Mouse (Mus musculus) embryonic facial prominence, embryonic 11.5 days (tissue): ENCODE data around the gene 9430007A20Rik. TPM values are rescaled to one million over a fixed set of nuclear protein-coding genes. Genes with fewer than 3 reads are reported as not detected.
"Not testable (repeated sequence)": the region's sequence is repeated elsewhere in the genome, so short reads cannot be mapped to it uniquely, and the experiment has no call there.

Source experiments
- ATAC-seq: fragments of 200-750 bp; cut with Nextera tagmentation; replicated peaks from 2 replicates; pipeline ENCODE4 v1.8.0; 2017; ENCODE audit warnings: low read depth; ENCODE audit not compliant: insufficient number of reproducible peaks, low FRiP score, low TSS enrichment
- DNase-seq: peaks from one replicate; pipeline ENCODE4 v3.0.0-alpha.2; 2015; ENCODE audit warnings: low spot score
- H3K27ac ChIP-seq: fragments of 300-500 bp; sonication (generic); replicated peaks from 2 replicates; pipeline ENCODE4 v1.5.1; 2014; ENCODE audit warnings: mild to moderate bottlenecking, low read depth, low read length, control low read depth
- H3K27me3 ChIP-seq: fragments of 300-500 bp; sonication (generic); 2 replicates; pipeline ENCODE4 v1.6.1; 2014; ENCODE audit warnings: mild to moderate bottlenecking, low read length, moderate library complexity, mixed read lengths; ENCODE audit not compliant: control insufficient read depth, insufficient read depth
- H3K36me3 ChIP-seq: fragments of 300-500 bp; sonication (generic); replicated peaks from 2 replicates; pipeline ENCODE4 v1.6.1; 2014; ENCODE audit warnings: low read depth, mild to moderate bottlenecking, low read length, moderate library complexity, mixed read lengths; ENCODE audit not compliant: control insufficient read depth, insufficient read depth
- H3K4me1 ChIP-seq: fragments of 300-500 bp; sonication (generic); 2 replicates; pipeline ENCODE4 v1.6.1; 2014; ENCODE audit warnings: low read length, mixed read lengths; ENCODE audit not compliant: control insufficient read depth, insufficient read depth
- H3K4me2 ChIP-seq: fragments of 300-500 bp; sonication (generic); 2 replicates; pipeline ENCODE4 v1.6.1; 2014; ENCODE audit warnings: low read depth, mild to moderate bottlenecking, control low read depth, low read length, moderate library complexity
- H3K4me3 ChIP-seq: fragments of 300-500 bp; sonication (generic); 2 replicates; pipeline ENCODE4 v1.5.1; 2014; ENCODE audit warnings: low read depth, low read length, control low read depth
- H3K9ac ChIP-seq: fragments of 300-500 bp; sonication (generic); replicated peaks from 2 replicates; pipeline ENCODE4 v1.6.1; 2014; ENCODE audit warnings: mild to moderate bottlenecking, control low read depth, low read length
- H3K9me3 ChIP-seq: fragments of 300-500 bp; sonication (generic); replicated peaks from 2 replicates; pipeline ENCODE4 v1.6.1; 2016; ENCODE audit warnings: mild to moderate bottlenecking, low read length, inconsistent platforms, mixed read lengths; ENCODE audit not compliant: control insufficient read depth
- WGBS: fragments of 180-500 bp; shearing (Covaris S2); extraction: QIAGEN DNeasy Blood & Tissue Kit; methylation state at CpG from one replicate; pipeline ENCODE4 v1.1.7; 2014; 5-methylcytosine and 5-hydroxymethylcytosine counted together
- polyA plus RNA-seq: library from polyadenylated mRNA; unstranded; fragments of >200 nt; fragmentation: Nextera tagmentation; extraction: Ambion mirVana; gene quantifications from 2 replicates; pipeline ENCODE4 v1.2.1, GENCODE M21; 2014

The 9430007A20Rik gene
- polyA plus RNA-seq = not detected in 2 replicates

DNA sequence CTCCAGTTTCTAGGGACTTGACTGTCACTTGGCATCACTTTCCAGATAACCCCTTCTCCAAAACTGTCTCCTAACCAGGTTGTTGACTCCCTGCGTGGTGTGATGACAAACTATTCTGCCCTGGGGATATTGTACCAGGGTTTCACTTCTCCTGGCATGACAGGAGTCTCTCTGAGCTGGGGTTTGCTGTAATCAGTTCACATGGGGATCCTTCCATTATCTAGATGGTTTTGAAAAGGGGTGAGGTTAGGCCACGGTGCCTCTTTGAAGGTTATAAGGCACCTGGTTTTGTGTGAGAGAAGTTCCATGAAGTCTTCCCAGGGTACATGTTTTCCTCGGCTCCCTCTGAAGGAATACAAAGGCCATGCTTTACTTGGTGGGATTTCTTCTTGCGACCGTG, at the start of gene 9430007A20Rik:
Gene 9430007A20Rik, plus strand, starts transcription at position 301 of the 400 bp plus-strand sequence.
- Histone ChIP-seq H3K4me3 (no peak within 1 kb of the TSS), H3K4me2 (no peak within 1 kb of the TSS), H3K4me1 (no peaks in the 10 kb centered on the region), H3K9me3 (0 out of 2 replicates have a peak, but pooled peaks cover 2% of the 10 kb centered on the region), H3K36me3 (no peaks in the 10 kb centered on the region), H3K27ac (no peak within 1 kb of the TSS), H3K27me3 (no peaks in the 10 kb centered on the region), H3K9ac (no peak within 1 kb of the TSS)
- no peak for ATAC-seq
- no peak for DNase-seq
- WGBS = 85% methylated on average over 5 of the region's 5 CpGs

DNA sequence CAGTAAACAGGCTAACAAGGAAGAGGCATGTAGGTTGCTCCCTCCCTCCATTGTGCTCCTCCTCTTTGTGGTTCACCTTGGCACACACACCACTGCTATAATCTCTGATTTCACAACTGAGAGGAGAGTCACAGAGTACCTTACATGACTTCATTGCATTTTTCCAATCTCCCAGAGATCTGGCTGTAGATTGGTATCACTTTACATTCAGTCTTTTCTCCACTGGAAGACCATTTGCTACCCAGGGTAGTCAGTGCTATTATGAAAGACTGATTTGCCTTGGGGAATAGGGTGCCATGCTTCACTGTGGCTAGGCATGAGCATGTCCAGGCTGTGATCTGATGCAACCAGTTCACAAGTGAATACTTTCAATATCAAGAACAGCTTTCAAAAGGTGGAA, 26.3 kb upstream of the 9430007A20Rik start:
- H3K4me2 ChIP-seq = no peak overlapping the region
- no peak for ATAC-seq
- no peak overlapping the region for H3K9ac ChIP-seq
- H3K9me3 ChIP-seq = no peaks in the 10 kb centered on the region
- no peak overlapping the region for H3K27ac ChIP-seq
- no peaks in the 10 kb centered on the region for H3K36me3 ChIP-seq
- H3K4me1 ChIP-seq = no peaks in the 10 kb centered on the region
- no peak overlapping the region for H3K4me3 ChIP-seq
- H3K27me3 ChIP-seq = no peaks in the 10 kb centered on the region
- DNase-seq = no peak

DNA sequence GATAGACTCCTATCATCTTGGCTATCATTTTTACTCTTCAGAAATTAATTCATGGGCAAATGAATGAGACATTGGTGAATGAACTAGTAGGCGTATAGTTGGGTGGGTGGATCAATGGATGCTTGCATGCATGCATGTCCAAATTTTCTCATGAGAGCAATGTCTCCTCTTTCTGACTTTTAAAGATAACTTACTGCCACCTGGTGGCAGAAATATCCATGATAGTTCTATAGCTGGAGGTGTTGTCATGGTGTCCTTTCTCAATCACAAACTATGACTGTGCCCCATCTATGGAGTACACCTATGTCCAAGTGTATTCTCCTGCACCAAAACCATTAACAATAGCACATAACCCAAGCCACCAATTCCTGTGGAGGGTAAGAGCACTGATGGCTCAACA, 13.1 kb upstream of the 9430007A20Rik start:
- Histone ChIP-seq H3K4me3 (no peak overlapping the region), H3K4me1 (no peaks in the 10 kb centered on the region), H3K36me3 (no peaks in the 10 kb centered on the region), H3K9ac (no peak overlapping the region), H3K27ac (no peak overlapping the region), H3K9me3 (no peaks in the 10 kb centered on the region; the same call in 1 of the 2 replicates), H3K4me2 (no peak overlapping the region), H3K27me3 (no peaks in the 10 kb centered on the region)
- DNase-seq = no peak
- ATAC-seq = no peak
- WGBS = 81% methylated on average over 1 of the region's 1 CpGs

DNA sequence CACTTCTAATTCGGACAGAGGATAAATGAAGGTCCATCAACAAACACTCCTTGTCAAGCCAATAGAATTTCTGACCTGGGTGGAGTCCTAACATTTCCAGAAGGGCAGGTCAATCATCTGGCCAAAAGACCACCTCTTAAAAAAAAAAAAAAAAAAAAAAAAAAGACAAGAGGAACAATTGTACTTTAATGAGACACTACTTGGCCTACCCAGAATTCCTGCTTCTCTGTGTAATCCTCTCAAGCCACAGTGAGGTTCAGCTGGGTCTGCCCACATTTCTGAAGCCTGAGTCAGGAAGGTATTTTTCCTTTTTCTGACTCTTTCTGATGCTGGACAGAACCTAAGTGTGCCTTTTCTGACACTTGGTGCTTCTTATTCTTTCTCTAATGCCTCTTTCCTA, 25.1 kb downstream of the 9430007A20Rik start:
- no peak overlapping the region for H3K4me3 ChIP-seq
- WGBS = 76% methylated on average over 1 of the region's 1 CpGs
- H3K4me1 ChIP-seq = no peaks in the 10 kb centered on the region
- no peak overlapping the region for H3K4me2 ChIP-seq
- H3K27ac ChIP-seq = no peak overlapping the region
- DNase-seq (no peak), ATAC-seq (no peak)
- H3K36me3 ChIP-seq = no peaks in the 10 kb centered on the region
- H3K9ac ChIP-seq = no peak overlapping the region
- H3K27me3 ChIP-seq = no peaks in the 10 kb centered on the region
- no peaks in the 10 kb centered on the region for H3K9me3 ChIP-seq

DNA sequence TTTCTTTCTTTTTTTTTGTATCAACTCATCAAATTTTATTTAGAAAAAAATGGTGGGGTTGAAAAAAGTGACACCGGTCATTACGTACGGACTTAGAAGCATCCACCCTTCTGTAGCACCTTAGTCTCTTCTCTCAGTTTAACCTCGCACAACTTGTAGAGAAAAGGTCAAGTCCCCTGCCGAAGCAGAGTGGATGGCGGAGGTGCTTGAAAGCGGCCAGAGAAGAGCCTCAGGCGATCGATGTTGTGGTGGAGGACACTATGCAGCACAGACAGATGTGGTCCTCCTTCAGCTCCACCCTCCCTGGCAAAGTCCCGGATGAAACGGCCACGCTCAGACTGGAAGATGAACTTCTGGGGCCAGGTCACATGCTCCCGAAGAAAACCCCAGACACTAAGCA, 25.7 kb downstream of the 9430007A20Rik start:
- not testable (repeated sequence) for H3K4me2 ChIP-seq, H3K4me1 ChIP-seq, H3K4me3 ChIP-seq, H3K9ac ChIP-seq, ATAC-seq, H3K36me3 ChIP-seq, H3K27ac ChIP-seq, H3K9me3 ChIP-seq, DNase-seq, H3K27me3 ChIP-seq
- 90% methylated on average over 13 of the region's 13 CpGs for WGBS

DNA sequence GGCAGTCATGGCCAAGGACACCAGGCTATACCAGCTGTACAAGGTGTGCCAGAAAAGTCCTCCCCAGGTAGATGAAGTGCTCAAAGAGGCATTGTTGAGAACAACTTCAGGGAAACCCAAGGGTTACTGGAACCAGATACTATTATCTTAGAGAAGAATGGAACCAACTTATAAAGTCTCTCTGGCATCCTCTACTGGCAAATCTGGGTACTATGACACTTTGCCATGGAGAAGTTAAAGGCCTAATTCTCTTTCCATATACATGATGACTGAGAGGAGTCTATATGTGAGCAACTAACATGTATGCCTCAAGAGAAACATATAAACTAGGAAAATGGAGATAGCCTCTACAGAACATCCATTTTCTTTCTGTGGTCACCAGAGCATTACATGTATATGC, 31.5 kb downstream of the 9430007A20Rik start:
- H3K4me1 ChIP-seq = no peaks in the 10 kb centered on the region
- H3K4me3 ChIP-seq = no peak overlapping the region
- DNase-seq (no peak), ATAC-seq (no peak)
- H3K27me3 ChIP-seq = no peaks in the 10 kb centered on the region
- no peaks in the 10 kb centered on the region for H3K9me3 ChIP-seq
- H3K4me2 ChIP-seq = no peak overlapping the region
- H3K36me3 ChIP-seq = no peaks in the 10 kb centered on the region
- no peak overlapping the region for H3K9ac ChIP-seq
- H3K27ac ChIP-seq = no peak overlapping the region

DNA sequence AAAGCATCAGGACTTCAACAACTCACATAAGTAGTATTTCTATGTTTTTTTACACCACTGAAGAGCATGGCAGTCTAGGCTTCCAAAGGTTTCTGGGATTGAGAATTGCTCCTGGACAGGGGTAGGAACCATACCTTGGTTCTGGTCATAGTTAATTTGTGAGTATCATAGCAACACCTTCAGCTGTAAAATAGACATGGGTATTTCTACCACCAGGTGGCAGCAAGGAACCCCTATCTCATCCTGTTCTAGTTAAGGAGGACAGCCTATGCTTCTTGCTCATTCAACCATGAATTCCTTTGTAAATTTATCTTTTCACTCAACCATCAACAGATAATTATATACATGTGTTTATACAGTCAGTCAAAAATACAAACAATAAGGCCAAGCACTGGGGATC, 40.2 kb downstream of the 9430007A20Rik start:
- no peak overlapping the region for H3K4me3 ChIP-seq

DNA sequence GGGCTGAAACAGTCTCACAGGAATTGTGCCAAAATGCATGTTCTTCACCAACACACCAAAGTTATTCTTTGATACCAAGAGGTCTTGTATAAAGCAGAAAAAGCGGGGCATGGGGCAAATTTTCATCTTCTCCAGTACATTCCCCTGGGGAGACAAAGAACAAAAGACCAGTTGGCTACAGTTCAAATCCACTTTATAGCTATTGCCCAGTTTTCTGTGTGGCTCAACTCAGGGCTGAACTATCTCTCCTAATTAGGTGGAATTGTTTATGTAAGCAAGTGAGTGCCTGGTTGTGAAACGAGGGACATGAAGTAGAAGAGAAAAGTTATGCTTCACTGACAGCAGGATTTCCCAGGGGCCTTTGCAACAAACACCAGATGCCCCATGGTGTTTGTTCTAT, 41.6 kb downstream of the 9430007A20Rik start:
- Histone ChIP-seq H3K27me3 (no peaks in the 10 kb centered on the region), H3K9ac (no peak overlapping the region), H3K4me2 (no peak overlapping the region), H3K27ac (no peak overlapping the region), H3K36me3 (no peaks in the 10 kb centered on the region), H3K9me3 (no peaks in the 10 kb centered on the region), H3K4me3 (no peak overlapping the region), H3K4me1 (no peaks in the 10 kb centered on the region)
- ATAC-seq (no peak), DNase-seq (no peak)
- WGBS = 59% methylated on average over 2 of the region's 2 CpGs

More for the DNA sequence above, 40.2 kb downstream of the 9430007A20Rik start:
- Histone ChIP-seq H3K4me2 (no peak overlapping the region), H3K27me3 (no peaks in the 10 kb centered on the region), H3K27ac (no peak overlapping the region), H3K36me3 (no peaks in the 10 kb centered on the region), H3K9ac (no peak overlapping the region), H3K9me3 (no peaks in the 10 kb centered on the region), H3K4me1 (no peaks in the 10 kb centered on the region)
- ATAC-seq (no peak), DNase-seq (no peak)
